Mouse (Mus musculus) kidney, embryonic 14.5 days (tissue): Measurements from ENCODE around the gene Gm13285. TPM values are rescaled to one million over a fixed set of nuclear protein-coding genes. Genes with fewer than 3 reads are reported as not detected.
"Not testable (repeated sequence)": the region's sequence is repeated elsewhere in the genome, so short reads cannot be mapped to it uniquely, and the experiment has no call there.

Experiments used
- ATAC-seq: fragments of 200-750 bp; cut with Nextera tagmentation; 2 replicates; pipeline ENCODE4 v1.8.0; 2017; ENCODE audit warnings: moderate number of reproducible peaks, mild to moderate bottlenecking, moderate TSS enrichment, moderate library complexity; ENCODE audit not compliant: low FRiP score, low TSS enrichment
- H3K27ac ChIP-seq: fragments of 300-500 bp; sonication (generic); 2 replicates; pipeline ENCODE4 v1.5.1; 2014; ENCODE audit warnings: low read depth, mild to moderate bottlenecking, low read length, moderate library complexity, mixed read lengths
- H3K27me3 ChIP-seq: fragments of 300-500 bp; sonication (generic); 2 replicates; pipeline ENCODE4 v1.6.1; 2014; ENCODE audit warnings: mild to moderate bottlenecking, low read length; ENCODE audit not compliant: control insufficient read depth, insufficient read depth
- H3K36me3 ChIP-seq: fragments of 300-500 bp; sonication (generic); 2 replicates; pipeline ENCODE4 v1.6.1; 2014; ENCODE audit warnings: low read length, mixed read lengths; ENCODE audit not compliant: control insufficient read depth, insufficient read depth
- H3K4me1 ChIP-seq: fragments of 300-500 bp; sonication (generic); 2 replicates; pipeline ENCODE4 v1.6.1; 2014; ENCODE audit warnings: low read length, mixed read lengths; ENCODE audit not compliant: control insufficient read depth, insufficient read depth
- H3K4me2 ChIP-seq: fragments of 300-500 bp; sonication (generic); replicated peaks from 2 replicates; pipeline ENCODE4 v1.6.1; 2014; ENCODE audit warnings: low read depth, mild to moderate bottlenecking, low read length
- H3K4me3 ChIP-seq: fragments of 300-500 bp; sonication (generic); 2 replicates; pipeline ENCODE4 v1.5.1; 2014; ENCODE audit warnings: mild to moderate bottlenecking, low read length
- H3K9ac ChIP-seq: fragments of 300-500 bp; sonication (generic); 2 replicates; pipeline ENCODE4 v1.6.1; 2014; ENCODE audit warnings: low read depth, mild to moderate bottlenecking, low read length, moderate library complexity
- H3K9me3 ChIP-seq: fragments of 300-500 bp; sonication (generic); 2 replicates; pipeline ENCODE4 v1.6.1; 2016; ENCODE audit warnings: low read length; ENCODE audit not compliant: control insufficient read depth
- WGBS: fragments of 180-500 bp; shearing (Covaris S2); extraction: QIAGEN DNeasy Blood & Tissue Kit; methylation state at CpG from one replicate; pipeline ENCODE4 v1.1.7; 2014; 5-methylcytosine and 5-hydroxymethylcytosine counted together
- polyA plus RNA-seq: library from polyadenylated mRNA; unstranded; fragments of >200 nt; fragmentation: Nextera tagmentation; extraction: Ambion mirVana; gene quantifications from 2 replicates; pipeline ENCODE4 v1.2.1, GENCODE M21; 2014

Gene Gm13285
- polyA plus RNA-seq, 1 experiment from 2014 or later, result 0.19 TPM

DNA sequence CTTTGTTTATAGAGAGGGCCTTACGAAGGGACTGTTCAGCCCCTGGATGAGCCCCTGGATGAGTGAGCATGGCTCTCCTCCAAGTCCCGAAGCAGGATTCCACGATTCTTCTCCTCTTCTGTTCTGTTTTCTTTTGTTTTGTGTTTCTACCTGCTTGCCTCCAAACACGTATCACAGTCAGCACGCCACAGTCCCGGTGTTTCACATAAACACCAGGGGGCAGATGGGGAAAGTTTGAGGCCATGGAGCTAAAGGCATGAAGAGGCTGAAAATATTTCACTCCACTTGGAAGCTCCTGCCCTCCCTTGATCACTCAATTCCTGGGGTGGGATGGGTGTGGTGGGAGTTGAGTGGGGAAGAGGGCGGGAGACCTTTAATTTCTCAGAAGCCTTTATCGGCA is 37.7 kb upstream of the Gm13285 start:
- H3K9ac ChIP-seq, H3K4me2 ChIP-seq, ATAC-seq, H3K36me3 ChIP-seq, H3K9me3 ChIP-seq, H3K27me3 ChIP-seq, H3K4me3 ChIP-seq, H3K4me1 ChIP-seq, H3K27ac ChIP-seq: not testable (repeated sequence)
- WGBS, result 70% methylated on average over 6 of the region's 8 CpGs

- H3K9ac ChIP-seq, H3K4me2 ChIP-seq, H3K4me1 ChIP-seq, H3K36me3 ChIP-seq, H3K27ac ChIP-seq, H3K9me3 ChIP-seq, H3K27me3 ChIP-seq, ATAC-seq, H3K4me3 ChIP-seq: not testable (repeated sequence)
- 60% methylated on average over 7 of the region's 9 CpGs for WGBS
These were observed 37.1 kb upstream of the Gm13285 start for GRCm38 (mm10) chr4:88762341-88762740.

- not testable (repeated sequence) for H3K9ac ChIP-seq, H3K27ac ChIP-seq, H3K4me1 ChIP-seq, H3K27me3 ChIP-seq, H3K9me3 ChIP-seq, H3K36me3 ChIP-seq, ATAC-seq
- WGBS, result 3% methylated on average over 20 of the region's 42 CpGs
- peak overlapping the region; percentile 20 for H3K4me3 ChIP-seq
- H3K4me2 ChIP-seq, result peak overlapping the region; percentile 22
These were observed 36.0 kb upstream of the Gm13285 start for GRCm38 (mm10) chr4:88763384-88764018.

DNA sequence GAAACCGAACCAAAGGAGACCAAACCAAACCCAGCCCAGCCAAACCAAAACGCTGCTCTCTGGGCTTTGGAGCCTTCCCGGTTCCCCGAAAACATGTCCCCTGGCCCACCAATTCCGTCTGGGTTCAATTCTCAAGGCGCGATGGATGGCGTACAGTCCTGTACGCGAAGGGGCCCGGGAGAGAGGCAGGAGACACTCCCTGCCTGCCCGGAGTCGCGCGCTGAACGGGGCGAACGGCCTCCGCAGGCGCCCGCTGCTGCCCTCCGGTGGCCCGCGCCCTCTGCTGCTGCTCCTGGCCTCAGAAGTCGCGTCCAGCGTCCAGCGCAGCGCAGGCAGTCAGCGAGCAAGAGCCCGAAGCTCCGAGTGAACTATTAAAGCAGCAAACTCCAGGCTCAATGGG is 25.9 kb upstream of the Gm13285 start, which contains the start of gene Gm13290:
Gene Gm13290 (plus strand): TSS at position 301 of the 400 bp plus-strand sequence.
- H3K4me1 ChIP-seq, H3K27ac ChIP-seq, H3K9me3 ChIP-seq, H3K36me3 ChIP-seq, H3K4me2 ChIP-seq, H3K4me3 ChIP-seq, ATAC-seq, H3K9ac ChIP-seq, H3K27me3 ChIP-seq: not testable (repeated sequence)
- no CpG with 5 or more reads among the region's 32 CpGs for WGBS

GRCm38 (mm10) chr4:88776622-88777021 is 22.8 kb upstream of the Gm13285 start, which contains the start of gene Gm13289:
Gm13289 (plus strand) TSS chr4:88776922.
- not testable (repeated sequence) for H3K9me3 ChIP-seq, H3K4me2 ChIP-seq, H3K27me3 ChIP-seq, H3K4me1 ChIP-seq, H3K4me3 ChIP-seq, H3K27ac ChIP-seq, H3K36me3 ChIP-seq, H3K9ac ChIP-seq, ATAC-seq
- no CpG with 5 or more reads among the region's 29 CpGs for WGBS

- H3K4me2 ChIP-seq, ATAC-seq, H3K27ac ChIP-seq, H3K36me3 ChIP-seq, H3K4me3 ChIP-seq, H3K9me3 ChIP-seq, H3K27me3 ChIP-seq, H3K9ac ChIP-seq, H3K4me1 ChIP-seq: not testable (repeated sequence)
- WGBS, result no CpG with 5 or more reads among the region's 29 CpGs
These were observed 19.9 kb upstream of the Gm13285 start, which contains the start of gene Gm13272 for GRCm38 (mm10) chr4:88779550-88779949. Gm13272 (plus strand) TSS chr4:88779850.

GRCm38 (mm10) chr4:88780320-88780719 is 19.1 kb upstream of the Gm13285 start:
- H3K4me1 ChIP-seq, H3K9me3 ChIP-seq, H3K4me3 ChIP-seq, H3K27ac ChIP-seq, H3K27me3 ChIP-seq, ATAC-seq, H3K4me2 ChIP-seq, H3K36me3 ChIP-seq, H3K9ac ChIP-seq: not testable (repeated sequence)
- WGBS, result 44% methylated on average over 10 of the region's 18 CpGs

DNA sequence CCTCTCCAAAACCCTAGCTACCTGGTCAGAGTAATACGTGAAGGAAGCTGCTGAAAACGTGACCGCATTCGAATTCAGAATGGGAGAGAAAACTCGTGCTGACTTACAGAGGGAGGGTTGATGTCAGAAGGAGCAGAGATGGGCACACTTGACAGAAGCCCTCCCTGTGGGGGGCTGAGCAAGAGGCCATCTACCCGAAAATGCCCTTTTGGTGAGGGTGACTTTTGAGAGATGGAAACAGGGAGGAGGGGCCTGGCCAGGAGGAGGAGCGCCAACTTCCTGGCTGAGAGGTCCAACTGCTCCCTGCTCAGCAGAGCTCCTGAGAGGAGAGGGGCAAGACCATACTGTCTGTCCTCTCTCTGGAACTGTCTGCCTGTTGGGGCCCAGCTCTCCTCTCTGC is 17.6 kb upstream of the Gm13285 start, which contains the start of gene Ifnz:
Gene Ifnz (plus strand): TSS at position 301 of the 400 bp plus-strand sequence.
- not testable (repeated sequence) for H3K4me1 ChIP-seq, H3K4me2 ChIP-seq, ATAC-seq, H3K9ac ChIP-seq, H3K9me3 ChIP-seq, H3K4me3 ChIP-seq, H3K36me3 ChIP-seq, H3K27me3 ChIP-seq, H3K27ac ChIP-seq
- 4% methylated on average over 2 of the region's 7 CpGs for WGBS

GRCm38 (mm10) chr4:88782335-88782734 is 17.1 kb upstream of the Gm13285 start:
- not testable (repeated sequence) for H3K36me3 ChIP-seq, H3K27ac ChIP-seq, H3K9ac ChIP-seq, H3K4me1 ChIP-seq, H3K4me2 ChIP-seq, H3K27me3 ChIP-seq, ATAC-seq, H3K4me3 ChIP-seq, H3K9me3 ChIP-seq
- 0% methylated on average over 4 of the region's 31 CpGs for WGBS
